Mouse (Mus musculus) CH12.LX (cell line): Measurements from ENCODE around the gene Il5ra. TPM values are rescaled to one million over a fixed set of nuclear protein-coding genes. Genes with fewer than 3 reads are reported as not detected.

ENCODE experiments used
- DNase-seq: peaks from one replicate; pipeline ENCODE4 v3.0.0-alpha.2; 2013; ENCODE audit errors: extremely low read depth
- H3K27ac ChIP-seq: 2 replicates; pipeline ENCODE4 v1.5.1; 2012; ENCODE audit warnings: low read depth, mild to moderate bottlenecking, control low read depth, moderate library complexity; ENCODE audit not compliant: insufficient read depth
- H3K27me3 ChIP-seq: replicated peaks from 2 replicates; pipeline ENCODE3; 2012; ENCODE audit warnings: inconsistent platforms
- H3K36me3 ChIP-seq, 2 experiments: replicated peaks in 1 of 2; 2 replicates each; pipeline versions ENCODE3 to v1.6.1; 2012; ENCODE audit warnings: inconsistent platforms in 1 of 2, low read length in 1 of 2, mild to moderate bottlenecking in 1 of 2, mixed read lengths in 1 of 2, moderate library complexity in 1 of 2; ENCODE audit not compliant: control insufficient read depth in 1 of 2, insufficient read depth in 1 of 2
- H3K4me1 ChIP-seq, 2 experiments: 2 replicates each; pipeline ENCODE4 v1.6.1; 2012; ENCODE audit warnings: inconsistent platforms in 1 of 2, moderate library complexity in 1 of 2; ENCODE audit not compliant: insufficient read depth in 2 of 2, control insufficient read depth in 1 of 2
- H3K4me2 ChIP-seq: 2 replicates; pipeline ENCODE4 v1.6.1; 2012; ENCODE audit warnings: low read depth, mild to moderate bottlenecking, control low read depth; ENCODE audit not compliant: poor library complexity, insufficient read depth, severe bottlenecking
- H3K4me3 ChIP-seq, 3 experiments: fragments of 150-350 bp in 1 of 3; sonication (generic) in 1 of 3; replicated peaks in 1 of 3; 2 replicates each; pipeline versions ENCODE3 to v1.5.1; 2011 to 2012; ENCODE audit warnings: low read depth in 2 of 3, low read length in 2 of 3, mild to moderate bottlenecking in 2 of 3, moderate library complexity in 2 of 3, control low read depth in 1 of 3, improper control_type of control experiment in 1 of 3, inconsistent platforms in 1 of 3, mixed read lengths in 1 of 3; ENCODE audit not compliant: poor library complexity in 1 of 3
- H3K79me2 ChIP-seq: replicated peaks from 2 replicates; pipeline ENCODE4 v1.6.1; 2012; ENCODE audit warnings: mild to moderate bottlenecking, moderate library complexity; ENCODE audit not compliant: control insufficient read depth, poor library complexity, insufficient read depth, severe bottlenecking; ENCODE audit errors: extremely low read depth
- H3K9ac ChIP-seq: 2 replicates; pipeline ENCODE4 v1.6.1; 2012; ENCODE audit warnings: low read depth, mild to moderate bottlenecking, control low read depth, moderate library complexity; ENCODE audit not compliant: insufficient read depth
- H3K9me3 ChIP-seq: replicated peaks from 2 replicates; pipeline ENCODE3; 2012; ENCODE audit warnings: low read length, inconsistent platforms, mixed read lengths
- BHLHE40 ChIP-seq: IDR thresholded peaks from 2 replicates; pipeline ENCODE4 v1.6.1; 2011; ENCODE audit warnings: mild to moderate bottlenecking, low read depth, low read length, improper control_type of control experiment
- CHD1 ChIP-seq: IDR thresholded peaks from 2 replicates; pipeline ENCODE4 v1.6.1; 2012; ENCODE audit warnings: low read depth, low read length, improper control_type of control experiment, inconsistent platforms
- CHD2 ChIP-seq: IDR thresholded peaks from 2 replicates; pipeline ENCODE4 v1.6.1; 2011; ENCODE audit warnings: low read length, improper control_type of control experiment
- CTCF ChIP-seq, 2 experiments: IDR thresholded peaks in 1 of 2; conservative IDR thresholded peaks in 1 of 2; 2 replicates each; pipeline ENCODE4 v1.5.1; 2011 to 2012; ENCODE audit warnings: low read depth in 2 of 2, low read length in 2 of 2, improper control_type of control experiment in 1 of 2, inconsistent platforms in 1 of 2, mild to moderate bottlenecking in 1 of 2, moderate library complexity in 1 of 2
- ELF1 ChIP-seq: IDR thresholded peaks from 2 replicates; pipeline ENCODE4 v1.6.1; 2014; ENCODE audit warnings: low read depth, mild to moderate bottlenecking, inconsistent platforms, low read length, improper control_type of control experiment
- EP300 ChIP-seq: IDR thresholded peaks from 2 replicates; pipeline ENCODE4 v1.6.1; 2011; ENCODE audit warnings: low read length, improper control_type of control experiment
- ETS1 ChIP-seq: conservative IDR thresholded peaks from 2 replicates; pipeline ENCODE4 v1.6.1; 2012; ENCODE audit warnings: low read depth, mild to moderate bottlenecking, inconsistent platforms, low read length, improper control_type of control experiment, moderate library complexity
- GABPA ChIP-seq: IDR thresholded peaks from 2 replicates; pipeline ENCODE4 v1.6.1; 2012; ENCODE audit warnings: low read depth, low read length, improper control_type of control experiment, inconsistent platforms; ENCODE audit not compliant: insufficient replicate concordance
- HCFC1 ChIP-seq: IDR thresholded peaks from 2 replicates; pipeline ENCODE4 v1.6.1; 2012; ENCODE audit warnings: low read depth, mild to moderate bottlenecking, inconsistent platforms, low read length, improper control_type of control experiment
- IRF4 ChIP-seq: IDR thresholded peaks from 2 replicates; pipeline ENCODE4 v1.6.1; 2014; ENCODE audit warnings: low read depth, mild to moderate bottlenecking, inconsistent platforms, low read length, improper control_type of control experiment
- KAT2A ChIP-seq: IDR thresholded peaks from 2 replicates; pipeline ENCODE4 v1.6.1; 2012; ENCODE audit warnings: low read length, improper control_type of control experiment, inconsistent platforms; ENCODE audit not compliant: insufficient replicate concordance
- MAX ChIP-seq: IDR thresholded peaks from 2 replicates; pipeline ENCODE4 v1.6.1; 2011; ENCODE audit warnings: low read length, improper control_type of control experiment
- MAZ ChIP-seq: IDR thresholded peaks from 2 replicates; pipeline ENCODE4 v1.6.1; 2012; ENCODE audit warnings: low read depth, mild to moderate bottlenecking, inconsistent platforms, low read length, improper control_type of control experiment, moderate library complexity
- MEF2A ChIP-seq: IDR thresholded peaks from 2 replicates; pipeline ENCODE4 v1.6.1; 2014; ENCODE audit warnings: low read depth, mild to moderate bottlenecking, inconsistent platforms, low read length, improper control_type of control experiment, borderline replicate concordance
- MXI1 ChIP-seq: IDR thresholded peaks from 2 replicates; pipeline ENCODE4 v1.6.1; 2011; ENCODE audit warnings: mild to moderate bottlenecking, low read depth, low read length, improper control_type of control experiment
- MYC ChIP-seq: IDR thresholded peaks from 2 replicates; pipeline ENCODE4 v1.6.1; 2011; ENCODE audit warnings: low read depth, mild to moderate bottlenecking, improper control_type of control experiment, low read length
- NELFE ChIP-seq: IDR thresholded peaks from 2 replicates; pipeline ENCODE4 v1.6.1; 2011; ENCODE audit warnings: low read depth, low read length, improper control_type of control experiment
- NRF1 ChIP-seq: IDR thresholded peaks from 2 replicates; pipeline ENCODE4 v1.6.1; 2014; ENCODE audit warnings: low read depth, mild to moderate bottlenecking, inconsistent platforms, low read length, improper control_type of control experiment, moderate library complexity
- POLR2A ChIP-seq: IDR thresholded peaks from 2 replicates; pipeline ENCODE4 v1.6.1; 2011; ENCODE audit warnings: low read depth, mild to moderate bottlenecking, improper control_type of control experiment, low read length
- POLR2AphosphoS2 ChIP-seq: IDR thresholded peaks from 2 replicates; pipeline ENCODE4 v1.6.1; 2011; ENCODE audit warnings: low read depth, low read length, improper control_type of control experiment
- SIN3A ChIP-seq: IDR thresholded peaks from 2 replicates; pipeline ENCODE4 v1.6.1; 2012; ENCODE audit warnings: low read length, improper control_type of control experiment, inconsistent platforms
- TBP ChIP-seq: conservative IDR thresholded peaks from 2 replicates; pipeline ENCODE4 v1.6.1; 2011; ENCODE audit warnings: low read depth, low read length, improper control_type of control experiment
- TCF12 ChIP-seq: IDR thresholded peaks from 2 replicates; pipeline ENCODE4 v1.6.1; 2014; ENCODE audit warnings: low read depth, mild to moderate bottlenecking, inconsistent platforms, low read length, improper control_type of control experiment
- UBTF ChIP-seq: IDR thresholded peaks from 2 replicates; pipeline ENCODE4 v1.6.1; 2012; ENCODE audit warnings: low read depth, mild to moderate bottlenecking, inconsistent platforms, low read length, improper control_type of control experiment, moderate library complexity
- USF1 ChIP-seq: IDR thresholded peaks from 2 replicates; pipeline ENCODE4 v1.6.1; 2014; ENCODE audit warnings: low read depth, mild to moderate bottlenecking, inconsistent platforms, low read length, improper control_type of control experiment
- USF2 ChIP-seq: conservative IDR thresholded peaks from 2 replicates; pipeline ENCODE4 v1.6.1; 2011; ENCODE audit warnings: low read depth, low read length, improper control_type of control experiment
- ZC3H11A ChIP-seq: IDR thresholded peaks from 2 replicates; pipeline ENCODE4 v1.6.1; 2012; ENCODE audit warnings: low read depth, mild to moderate bottlenecking, inconsistent platforms, low read length, improper control_type of control experiment
- ZKSCAN1 ChIP-seq: IDR thresholded peaks from 2 replicates; pipeline ENCODE4 v1.6.1; 2012; ENCODE audit warnings: low read depth, inconsistent platforms, low read length, improper control_type of control experiment, borderline replicate concordance
- ZMIZ1 ChIP-seq: IDR thresholded peaks from 2 replicates; pipeline ENCODE4 v1.6.1; 2012; ENCODE audit warnings: low read depth, mild to moderate bottlenecking, inconsistent platforms, low read length, improper control_type of control experiment
- ZNF384 ChIP-seq: IDR thresholded peaks from 2 replicates; pipeline ENCODE4 v1.6.1; 2012; ENCODE audit warnings: low read depth, low read length, improper control_type of control experiment, inconsistent platforms
- dilution Hi-C: fragments of 300-500 bp; cut with MboI; formaldehyde crosslinking; loops from 2 replicates; pipeline ENCODE4 v1.14.3; 2020; ENCODE audit warnings: low sequenced_read_pairs; ENCODE audit not compliant: extremely low pct_unique_long_range_greater_than_20kb, extremely low pct_ligation_motif_present
- in situ Hi-C: fragments of 300-500 bp; cut with MboI; formaldehyde crosslinking; loops from 3 replicates; pipeline ENCODE4 v1.14.3; 2019; ENCODE audit warnings: low sequenced_read_pairs, low pct_ligation_motif_present, low pct_unique_long_range_greater_than_20kb, mixed read lengths
- polyA plus RNA-seq: library from polyadenylated mRNA; unstranded; fragments of >175 nt; gene quantifications from 2 replicates; pipeline ENCODE4 v1.2.1, GENCODE M21; 2012; ENCODE audit warnings: low read depth; ENCODE audit not compliant: insufficient read length
- total RNA-seq, 2 experiments: library from RNA; depleted of rRNA; stranded (reverse); fragments of 300-350 nt in 1 of 2; fragments of >200 nt in 1 of 2; gene quantifications; 2 replicates each; pipeline ENCODE4 v1.2.3; 2012 to 2014

Gene Il5ra
- total and polyA plus RNA-seq, 3 experiments: 65.0 to 119 (median 70.2) TPM

- in situ Hi-C loops: no loop called here
Measured at GRCm38 (mm10) chr6:106768640-106769289, 19.9 kb upstream of the Il5ra start, which contains the start of gene Trnt1. Gene Trnt1 (plus strand): TSS chr6:106769120.

GRCm38 (mm10) chr6:106766774-106767173, 17.9 kb upstream of the Il5ra start:
- Histone ChIP-seq H3K79me2 (peaks cover 24% of the 10 kb centered on the region), H3K27ac (no peak overlapping the region), H3K9me3 (no peaks in the 10 kb centered on the region), H3K4me3 (peak overlapping the region in 1 of 3 experiments; percentile 39), H3K36me3 (peaks cover 5 to 12% of the 10 kb centered on the region in 2 experiments), H3K27me3 (no peaks in the 10 kb centered on the region), H3K9ac (no peak overlapping the region), H3K4me1 (peaks cover 7 to 40% of the 10 kb centered on the region in 2 experiments), H3K4me2 (no peak overlapping the region)
- dilution Hi-C loops (no loop called here), in situ Hi-C loops (no loop called here)
- DNase-seq: no peak
- no peak for TF ChIP-seq SIN3A
- peak; percentile 75; the same call in 1 of the 2 replicates for TF ChIP-seq TBP
- peak; percentile 38; the same call in 1 of the 2 replicates for TF ChIP-seq POLR2A

More at GRCm38 (mm10) chr6:106768640-106769289, 19.9 kb upstream of the Il5ra start, which contains the start of gene Trnt1:
- Histone ChIP-seq H3K79me2 (peaks cover 32% of the 10 kb centered on the region), H3K9ac (peak within 1 kb of the TSS; percentile 96), H3K4me1 (peaks cover 5 to 45% of the 10 kb centered on the region in 2 experiments), H3K27ac (peak within 1 kb of the TSS; percentile 56), H3K36me3 (peaks cover 18 to 32% of the 10 kb centered on the region in 2 experiments), H3K4me2 (peak within 1 kb of the TSS; percentile 99), H3K27me3 (no peaks in the 10 kb centered on the region), H3K4me3 (peak within 1 kb of the TSS; percentile 90 to 96 (median 95)), H3K9me3 (no peaks in the 10 kb centered on the region)
- DNase-seq: peak; percentile 99
- dilution Hi-C loops: no loop called here
- TF ChIP-seq MAX: peak; percentile 89
- 0 out of 2 replicates have a peak, but pooled peaks have one; percentile 23 for TF ChIP-seq MAZ
- TF ChIP-seq CTCF (conservative IDR thresholded peaks at IDR 0.05 in 1 of 2, IDR thresholded peaks at IDR 0.05 in 1 of 2; ENCODE audit: low read depth in 2 of 2, low read length in 2 of 2): no peak
- peak; percentile 100 for TF ChIP-seq ELF1
- TF ChIP-seq EP300: no peak
- TF ChIP-seq ZMIZ1: peak; percentile 53; the same call in 1 of the 2 replicates
- TF ChIP-seq USF1: no peak
- no peak for TF ChIP-seq CHD1
- TF ChIP-seq POLR2A: peak; percentile 85
- peak; percentile 89 for TF ChIP-seq HCFC1
- TF ChIP-seq SIN3A: peak; percentile 99
- peak; percentile 60; the same call in 1 of the 2 replicates for TF ChIP-seq POLR2AphosphoS2
- TF ChIP-seq NELFE: peak; percentile 59
- peak; percentile 96 for TF ChIP-seq ZNF384
- peak; percentile 60; the same call in 1 of the 2 replicates for TF ChIP-seq CHD2
- peak; percentile 67; the same call in 1 of the 2 replicates for TF ChIP-seq MYC
- peak; percentile 56; the same call in 1 of the 2 replicates for TF ChIP-seq IRF4
- peak; percentile 75; the same call in 1 of the 2 replicates for TF ChIP-seq ZKSCAN1
- TF ChIP-seq MEF2A: peak; percentile 61; the same call in 1 of the 2 replicates
- peak; percentile 99 for TF ChIP-seq MXI1
- TF ChIP-seq TBP: 0 out of 2 replicates have a peak, but pooled peaks have one; percentile 62
- TF ChIP-seq TCF12: peak; percentile 90
- peak; percentile 79 for TF ChIP-seq BHLHE40
- TF ChIP-seq GABPA: no peak
- no peak for TF ChIP-seq USF2
- TF ChIP-seq NRF1: peak; percentile 93
- TF ChIP-seq KAT2A: peak; percentile 83; the same call in 1 of the 2 replicates
- TF ChIP-seq ETS1: no peak; the same call in 1 of the 2 replicates
- no peak; the same call in 1 of the 2 replicates for TF ChIP-seq UBTF
- TF ChIP-seq ZC3H11A: no peak
